Mouse (Mus musculus): ENCODE results near the gene Cnot6. TPM values are rescaled to one million over a fixed set of nuclear protein-coding genes. Genes with fewer than 3 reads are reported as not detected.

Gene Cnot6
- 39.0 and 46.5 TPM in 2 replicates for polyA plus RNA-seq (2015; fragmentation: Nextera tagmentation; extraction: Ambion mirVana)

DNA sequence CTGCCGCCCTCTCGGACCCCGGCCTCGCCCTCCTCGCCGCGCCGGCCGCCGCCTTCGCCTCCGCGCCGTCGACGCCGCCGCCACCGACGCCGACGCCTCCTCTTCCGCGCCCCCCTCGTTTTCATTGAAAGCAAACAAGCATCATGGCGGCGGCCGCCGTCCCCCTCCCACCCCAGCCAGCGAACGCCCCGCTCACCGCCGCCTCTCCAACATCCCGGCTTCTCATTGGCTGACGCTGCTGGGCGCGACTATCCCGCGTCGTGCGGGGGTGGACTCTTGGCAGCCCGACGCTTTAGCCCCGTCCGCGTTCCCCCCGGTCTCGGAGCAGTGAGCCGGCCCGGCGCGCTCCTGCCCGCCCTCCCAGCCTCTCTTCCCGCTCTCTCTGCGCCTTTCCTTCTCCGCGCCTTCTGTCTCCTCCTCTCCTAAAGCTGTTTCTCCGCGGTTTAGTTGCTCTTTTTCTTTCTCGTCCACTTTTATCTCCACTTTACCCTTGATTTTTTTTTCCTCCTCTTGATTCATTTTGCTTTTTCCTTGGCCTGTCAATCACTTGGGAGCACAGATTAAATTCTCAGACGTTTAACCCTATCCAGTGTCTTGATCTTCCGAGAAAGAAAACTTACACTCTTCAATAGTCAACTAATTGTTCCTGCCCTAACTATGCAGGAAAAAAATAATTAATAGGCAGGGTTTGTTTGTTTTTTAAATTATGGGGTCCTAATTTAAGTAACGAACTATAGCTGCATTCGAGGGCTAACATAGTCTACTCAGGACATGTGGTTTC lies at the start of gene Cnot6:
TSS of gene Cnot6 (minus strand) at position 169 of the 781 bp plus-strand sequence.
- Histone ChIP-seq H3K27me3 (ENCODE audit: control insufficient read depth, insufficient read depth, low read depth, low read length) (no peaks in the 10 kb centered on the region), H3K4me3 (ENCODE audit: low read depth, low read length) (peak within 1 kb of the TSS; percentile 98), H3K9me3 (replicated peaks; ENCODE audit: control insufficient read depth, low read length, poor library complexity, severe bottlenecking) (no peaks in the 10 kb centered on the region), H3K27ac (ENCODE audit: low read length) (peak within 1 kb of the TSS; percentile 95), H3K9ac (ENCODE audit: low read depth, low read length) (peak within 1 kb of the TSS; percentile 95), H3K36me3 (ENCODE audit: control insufficient read depth, insufficient read depth, low read length) (no peaks in the 10 kb centered on the region), H3K4me1 (ENCODE audit: control insufficient read depth, insufficient read depth, low read length) (peaks cover 36% of the 10 kb centered on the region), H3K4me2 (ENCODE audit: low read length) (peak within 1 kb of the TSS; percentile 73)
- under 1% methylated on average over 62 of the region's 65 CpGs for WGBS
- peak; percentile 97 for ATAC-seq

DNA sequence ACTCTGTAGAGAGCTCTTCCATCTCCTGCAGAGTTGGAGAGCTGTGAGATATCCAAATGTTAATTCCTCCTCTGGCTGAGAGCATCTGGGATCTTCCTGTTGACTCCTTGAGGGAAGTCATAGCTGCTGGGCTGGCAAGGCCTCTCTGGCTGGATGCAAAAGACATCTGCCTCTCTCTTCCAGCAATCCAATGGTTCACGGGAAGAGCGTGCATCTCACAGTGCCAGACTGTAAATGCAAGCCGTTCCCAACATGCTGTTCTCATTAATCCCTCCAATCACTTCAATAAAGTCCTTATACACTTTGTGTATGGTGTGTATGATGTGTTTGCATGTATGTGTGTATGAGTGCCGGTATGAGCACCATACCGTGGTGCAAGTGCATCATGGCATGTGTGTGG lies 48.6 kb upstream of the Cnot6 start:
- no peak for ATAC-seq
- H3K4me3 ChIP-seq (ENCODE audit: low read depth, low read length), result no peak overlapping the region
- H3K27me3 ChIP-seq (ENCODE audit: control insufficient read depth, insufficient read depth, low read depth, low read length), result no peaks in the 10 kb centered on the region
- no peak overlapping the region for H3K4me2 ChIP-seq (ENCODE audit: low read length)
- H3K36me3 ChIP-seq (ENCODE audit: control insufficient read depth, insufficient read depth, low read length), result no peaks in the 10 kb centered on the region
- H3K27ac ChIP-seq (ENCODE audit: low read length), result no peak overlapping the region
- H3K9me3 ChIP-seq (replicated peaks; ENCODE audit: control insufficient read depth, low read length, poor library complexity, severe bottlenecking), result no peaks in the 10 kb centered on the region
- H3K9ac ChIP-seq (ENCODE audit: low read depth, low read length), result no peak overlapping the region
- H3K4me1 ChIP-seq (ENCODE audit: control insufficient read depth, insufficient read depth, low read length), result no peaks in the 10 kb centered on the region
- WGBS, result 90% methylated on average over 5 of the region's 5 CpGs

DNA sequence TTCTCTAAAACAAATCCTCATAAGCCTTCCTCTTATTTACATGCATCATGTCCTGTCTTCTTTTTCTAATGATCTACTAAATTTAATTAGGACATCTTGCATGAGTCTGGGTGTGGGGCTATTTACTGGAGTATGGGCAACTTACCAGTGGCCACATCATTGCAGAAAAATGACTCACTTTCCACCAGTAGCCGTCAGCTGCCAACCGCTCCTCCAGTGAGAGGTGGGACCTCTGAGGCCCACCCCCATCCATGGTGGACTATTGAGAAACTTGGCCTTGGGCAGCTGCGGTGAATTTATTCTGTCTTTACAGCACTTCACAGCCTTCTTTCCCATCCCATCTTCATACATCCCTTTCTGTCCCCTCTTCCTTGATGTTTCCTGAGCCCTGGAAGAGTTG lies 45.6 kb upstream of the Cnot6 start:
- Histone ChIP-seq H3K9me3 (replicated peaks; ENCODE audit: control insufficient read depth, low read length, poor library complexity, severe bottlenecking) (no peaks in the 10 kb centered on the region), H3K9ac (ENCODE audit: low read depth, low read length) (no peak overlapping the region), H3K4me2 (ENCODE audit: low read length) (no peak overlapping the region), H3K4me1 (ENCODE audit: control insufficient read depth, insufficient read depth, low read length) (no peaks in the 10 kb centered on the region), H3K27ac (ENCODE audit: low read length) (no peak overlapping the region), H3K4me3 (ENCODE audit: low read depth, low read length) (no peak overlapping the region), H3K36me3 (ENCODE audit: control insufficient read depth, insufficient read depth, low read length) (no peaks in the 10 kb centered on the region), H3K27me3 (ENCODE audit: control insufficient read depth, insufficient read depth, low read depth, low read length) (no peaks in the 10 kb centered on the region)
- no peak for ATAC-seq
- 97% methylated on average over 3 of the region's 3 CpGs for WGBS

DNA sequence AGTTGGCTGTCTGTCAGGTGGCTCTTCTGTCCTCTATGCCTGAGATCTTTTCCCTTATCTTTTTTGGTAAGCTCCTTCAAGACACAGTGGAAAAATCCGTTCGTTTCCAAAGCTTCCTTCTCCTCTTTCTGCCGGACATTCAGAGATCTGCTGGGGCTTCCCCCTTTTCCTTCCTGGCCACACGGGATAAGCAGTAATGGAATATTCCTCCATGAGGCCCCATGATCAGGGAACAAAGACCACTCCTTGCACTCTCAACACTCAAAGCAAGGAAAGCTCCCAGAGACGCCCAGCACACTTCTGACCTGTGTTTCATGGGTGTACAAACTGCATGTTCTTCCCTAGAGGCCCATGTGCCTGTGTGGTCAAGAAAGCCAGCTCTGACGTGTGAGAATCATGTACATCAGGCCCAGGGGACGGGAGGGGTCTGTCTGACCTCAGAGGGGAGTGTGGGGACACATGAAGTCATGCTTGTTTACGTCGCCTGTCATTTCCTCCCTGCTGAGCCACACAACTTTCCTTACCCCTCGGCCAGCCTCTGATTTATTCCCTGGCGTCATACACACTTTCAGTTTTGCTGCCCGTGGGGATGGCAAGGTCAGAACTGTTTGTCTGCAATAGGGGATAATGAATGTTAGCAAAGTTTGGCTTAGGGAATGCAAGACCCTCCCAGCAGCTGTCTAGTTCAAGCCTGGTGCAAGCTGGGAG lies 42.6 kb upstream of the Cnot6 start:
- Histone ChIP-seq H3K36me3 (ENCODE audit: control insufficient read depth, insufficient read depth, low read length) (no peaks in the 10 kb centered on the region), H3K27me3 (ENCODE audit: control insufficient read depth, insufficient read depth, low read depth, low read length) (no peaks in the 10 kb centered on the region), H3K4me2 (ENCODE audit: low read length) (no peak overlapping the region), H3K9me3 (replicated peaks; ENCODE audit: control insufficient read depth, low read length, poor library complexity, severe bottlenecking) (no peaks in the 10 kb centered on the region), H3K9ac (ENCODE audit: low read depth, low read length) (no peak overlapping the region), H3K4me3 (ENCODE audit: low read depth, low read length) (no peak overlapping the region), H3K4me1 (ENCODE audit: control insufficient read depth, insufficient read depth, low read length) (no peaks in the 10 kb centered on the region), H3K27ac (ENCODE audit: low read length) (no peak overlapping the region)
- no peak for ATAC-seq
- WGBS, result 73% methylated on average over 12 of the region's 12 CpGs

DNA sequence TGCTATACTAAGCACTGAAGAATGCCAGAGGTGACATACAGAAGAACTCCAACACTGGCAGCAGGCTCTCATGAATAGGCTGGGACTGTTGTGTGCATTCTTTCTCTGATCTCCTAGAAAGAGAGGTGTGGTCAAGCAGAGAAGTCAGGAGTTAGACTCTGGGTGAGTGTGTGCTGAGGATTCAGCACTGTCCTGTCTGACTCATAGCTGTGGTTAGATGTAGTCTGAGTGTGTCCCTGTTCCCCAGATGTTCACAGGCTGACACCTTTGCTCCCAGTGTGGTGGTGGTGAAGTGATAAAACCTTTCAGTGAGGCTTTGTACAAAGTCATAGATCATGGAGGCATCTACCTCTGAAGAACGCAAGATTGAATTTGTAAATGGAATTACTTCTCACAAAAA lies 34.2 kb upstream of the Cnot6 start:
- Histone ChIP-seq H3K9me3 (replicated peaks; ENCODE audit: control insufficient read depth, low read length, poor library complexity, severe bottlenecking) (no peaks in the 10 kb centered on the region), H3K4me1 (ENCODE audit: control insufficient read depth, insufficient read depth, low read length) (no peaks in the 10 kb centered on the region), H3K4me2 (ENCODE audit: low read length) (no peak overlapping the region), H3K27me3 (ENCODE audit: control insufficient read depth, insufficient read depth, low read depth, low read length) (no peaks in the 10 kb centered on the region), H3K27ac (ENCODE audit: low read length) (no peak overlapping the region), H3K9ac (ENCODE audit: low read depth, low read length) (no peak overlapping the region), H3K36me3 (ENCODE audit: control insufficient read depth, insufficient read depth, low read length) (no peaks in the 10 kb centered on the region), H3K4me3 (ENCODE audit: low read depth, low read length) (no peak overlapping the region)
- ATAC-seq, result no peak
- WGBS, result 100% methylated on average over 1 of the region's 1 CpGs

DNA sequence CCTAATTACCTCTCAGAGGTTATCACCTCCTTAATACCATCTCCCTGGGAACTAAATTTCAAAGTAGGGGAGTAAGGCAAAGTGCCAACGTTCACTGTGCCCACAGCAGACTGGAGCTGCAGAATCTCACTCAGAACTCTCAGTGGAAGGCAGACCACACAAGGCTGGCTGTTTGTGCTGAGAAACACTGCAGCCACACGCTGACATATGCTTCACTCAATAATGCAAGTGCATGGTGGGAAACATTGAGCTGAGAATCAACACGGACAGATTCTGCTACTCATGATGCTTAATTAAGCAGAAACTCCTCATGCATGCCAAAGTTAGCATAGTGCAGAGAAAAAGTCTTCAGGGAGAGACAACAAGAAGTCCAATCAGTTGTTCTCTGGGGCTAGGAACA lies 33.3 kb upstream of the Cnot6 start:
- ATAC-seq, result no peak
- 71% methylated on average over 3 of the region's 3 CpGs for WGBS
- Histone ChIP-seq H3K9ac (ENCODE audit: low read depth, low read length) (no peak overlapping the region), H3K9me3 (replicated peaks; ENCODE audit: control insufficient read depth, low read length, poor library complexity, severe bottlenecking) (no peaks in the 10 kb centered on the region), H3K4me2 (ENCODE audit: low read length) (no peak overlapping the region), H3K27ac (ENCODE audit: low read length) (no peak overlapping the region), H3K36me3 (ENCODE audit: control insufficient read depth, insufficient read depth, low read length) (no peaks in the 10 kb centered on the region), H3K4me3 (ENCODE audit: low read depth, low read length) (no peak overlapping the region), H3K4me1 (ENCODE audit: control insufficient read depth, insufficient read depth, low read length) (no peaks in the 10 kb centered on the region), H3K27me3 (ENCODE audit: control insufficient read depth, insufficient read depth, low read depth, low read length) (no peaks in the 10 kb centered on the region)

DNA sequence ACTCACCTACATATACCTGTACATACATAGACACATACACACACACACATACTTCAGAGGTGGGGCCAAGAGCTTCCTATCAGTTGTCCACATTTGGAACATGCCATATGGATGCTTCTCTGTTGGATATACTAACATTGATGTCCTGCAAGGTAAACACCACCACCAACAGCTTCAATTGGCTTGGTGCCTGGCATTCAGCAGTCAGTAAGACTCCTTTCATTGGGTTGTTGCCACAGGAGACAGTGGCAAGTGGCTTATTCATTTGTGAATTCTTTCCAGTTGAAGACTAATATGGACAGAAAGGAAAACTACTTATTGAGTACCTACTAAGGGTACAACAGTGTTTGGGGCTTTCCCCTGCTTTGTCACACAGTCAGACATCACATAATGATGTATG lies 32.5 kb upstream of the Cnot6 start:
- no peak overlapping the region for H3K4me2 ChIP-seq (ENCODE audit: low read length)
- no peak overlapping the region for H3K27ac ChIP-seq (ENCODE audit: low read length)
- ATAC-seq, result no peak
- no peaks in the 10 kb centered on the region for H3K27me3 ChIP-seq (ENCODE audit: control insufficient read depth, insufficient read depth, low read depth, low read length)
- no peaks in the 10 kb centered on the region for H3K4me1 ChIP-seq (ENCODE audit: control insufficient read depth, insufficient read depth, low read length)
- no peak overlapping the region for H3K4me3 ChIP-seq (ENCODE audit: low read depth, low read length)
- no peaks in the 10 kb centered on the region for H3K9me3 ChIP-seq (replicated peaks; ENCODE audit: control insufficient read depth, low read length, poor library complexity, severe bottlenecking)
- H3K9ac ChIP-seq (ENCODE audit: low read depth, low read length), result no peak overlapping the region
- no peaks in the 10 kb centered on the region for H3K36me3 ChIP-seq (ENCODE audit: control insufficient read depth, insufficient read depth, low read length)

DNA sequence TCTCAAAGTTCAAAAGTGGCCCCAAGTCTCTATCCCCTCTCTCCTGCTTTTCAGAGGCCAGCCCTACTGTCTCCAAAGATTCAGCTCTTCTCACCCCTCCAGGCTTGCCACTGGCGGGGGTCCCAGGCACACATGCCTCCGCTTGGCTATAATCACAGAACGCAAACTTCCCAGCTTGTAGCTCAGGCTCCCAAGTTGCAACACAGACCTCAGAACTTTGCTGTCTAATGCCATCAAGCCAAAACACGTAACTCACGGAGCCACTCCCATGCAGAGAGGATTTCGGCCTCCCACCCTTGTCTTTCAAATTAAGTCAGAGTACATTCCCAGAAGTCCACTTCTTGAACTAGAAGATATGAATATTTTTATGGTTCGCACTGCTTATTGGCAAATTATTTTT lies 31.1 kb upstream of the Cnot6 start:
- Histone ChIP-seq H3K36me3 (ENCODE audit: control insufficient read depth, insufficient read depth, low read length) (no peaks in the 10 kb centered on the region), H3K4me1 (ENCODE audit: control insufficient read depth, insufficient read depth, low read length) (peaks cover 2% of the 10 kb centered on the region; the same call in 1 of the 2 replicates), H3K4me3 (ENCODE audit: low read depth, low read length) (no peak overlapping the region), H3K27ac (ENCODE audit: low read length) (no peak overlapping the region), H3K27me3 (ENCODE audit: control insufficient read depth, insufficient read depth, low read depth, low read length) (no peaks in the 10 kb centered on the region), H3K9me3 (replicated peaks; ENCODE audit: control insufficient read depth, low read length, poor library complexity, severe bottlenecking) (no peaks in the 10 kb centered on the region), H3K9ac (ENCODE audit: low read depth, low read length) (no peak overlapping the region), H3K4me2 (ENCODE audit: low read length) (no peak overlapping the region)
- 89% methylated on average over 7 of the region's 7 CpGs for WGBS
- ATAC-seq, result no peak

DNA sequence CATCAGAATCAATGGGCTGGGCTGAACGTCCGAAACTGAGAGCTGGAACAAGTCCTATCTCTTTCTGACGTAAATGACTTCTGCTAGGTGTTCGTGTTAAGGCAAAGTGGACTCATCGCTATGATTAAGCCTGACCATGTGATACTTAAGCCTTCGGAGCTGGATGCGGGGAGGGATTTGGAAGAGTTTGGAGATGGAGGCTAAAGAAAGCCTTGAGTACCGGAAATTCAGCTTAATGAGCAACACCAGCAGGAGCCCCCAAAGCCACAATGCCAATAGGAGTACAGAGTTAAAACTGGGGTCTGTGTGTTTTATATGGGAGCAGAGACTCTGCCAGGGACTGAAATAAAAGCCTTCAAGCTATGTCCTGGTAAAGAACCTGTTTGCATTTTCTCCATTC lies 29.7 kb upstream of the Cnot6 start:
- H3K36me3 ChIP-seq (ENCODE audit: control insufficient read depth, insufficient read depth, low read length), result no peaks in the 10 kb centered on the region
- H3K9ac ChIP-seq (ENCODE audit: low read depth, low read length), result no peak overlapping the region
- no peak overlapping the region for H3K27ac ChIP-seq (ENCODE audit: low read length)
- H3K4me3 ChIP-seq (ENCODE audit: low read depth, low read length), result no peak overlapping the region
- H3K4me2 ChIP-seq (ENCODE audit: low read length), result no peak overlapping the region
- no peaks in the 10 kb centered on the region for H3K9me3 ChIP-seq (replicated peaks; ENCODE audit: control insufficient read depth, low read length, poor library complexity, severe bottlenecking)
- no peaks in the 10 kb centered on the region for H3K27me3 ChIP-seq (ENCODE audit: control insufficient read depth, insufficient read depth, low read depth, low read length)
- peaks cover 5% of the 10 kb centered on the region; the same call in 1 of the 2 replicates for H3K4me1 ChIP-seq (ENCODE audit: control insufficient read depth, insufficient read depth, low read length)
- ATAC-seq, result no peak
- WGBS, result 50% methylated on average over 8 of the region's 8 CpGs
